Mouse (Mus musculus): ENCODE results near the gene Usp7.

DNA sequence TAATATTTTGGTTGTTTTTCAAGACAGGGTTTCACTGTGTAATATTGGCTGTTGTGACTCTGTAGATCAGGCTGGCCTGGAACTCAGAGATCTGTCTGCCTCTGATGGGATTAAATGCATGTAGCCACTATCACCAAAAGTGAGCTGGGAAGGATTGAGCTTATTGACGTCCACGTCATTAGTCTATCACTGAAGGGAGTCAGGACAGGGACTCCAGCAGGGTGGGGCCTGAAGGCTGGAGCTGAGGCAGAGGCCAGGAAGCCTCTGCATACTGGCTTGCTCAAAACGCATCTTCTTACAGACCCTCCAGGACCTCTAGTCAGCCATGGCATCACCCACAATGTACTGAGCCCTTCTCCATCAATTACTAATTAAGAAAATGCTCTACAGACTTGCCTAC is 33.1 kb downstream of the Usp7 start:
- no peak for TF ChIP-seq CTCF (IDR thresholded peaks at IDR 0.05)
- no peak for TF ChIP-seq EP300 (IDR thresholded peaks at IDR 0.05)
